Mouse (Mus musculus): ENCODE measurements at regions not wholly inside any gene's neighbourhood (a gene's known extent, or its start where the extent isn't known, plus 50 kb on each side); places are given as distances from the start of the nearest gene placed in this dataset.
A peak's percentile ranks its signal among the peaks of the same experiment; 100 is the strongest.

- peak; percentile 45; the same call in 1 of the 2 replicates for ATAC-seq (ENCODE audit: low read depth)
- no peak overlapping the region for H3K4me2 ChIP-seq (ENCODE audit: low read depth, low read length)
Measured at GRCm38 (mm10) chr12:54545821-54546608, 110.4 kb downstream of the Sptssa start.

GRCm38 (mm10) chr12:54538320-54538705 is 118.1 kb downstream of the Sptssa start:
- no peak overlapping the region for H3K4me3 ChIP-seq (ENCODE audit: low read length)
- H3K27ac ChIP-seq (ENCODE audit: low read length): peak overlapping the region; percentile 12; the same call in 1 of the 2 replicates
- no peak overlapping the region for H3K9ac ChIP-seq (ENCODE audit: low read length)
- H3K27me3 ChIP-seq (ENCODE audit: control insufficient read depth, insufficient read depth, low read depth, low read length): no peaks in the 10 kb centered on the region; the same call in 1 of the 2 replicates
- H3K36me3 ChIP-seq (ENCODE audit: control insufficient read depth, insufficient read depth, low read length): no peaks in the 10 kb centered on the region
- no peaks in the 10 kb centered on the region for H3K4me1 ChIP-seq (replicated peaks; ENCODE audit: control insufficient read depth, insufficient read depth, low read length)
- no peak overlapping the region for H3K4me2 ChIP-seq (ENCODE audit: low read depth, low read length)
- H3K9me3 ChIP-seq (ENCODE audit: control insufficient read depth, low read length): no peaks in the 10 kb centered on the region
- no peak for ATAC-seq (ENCODE audit: low read depth)
- WGBS: 62% methylated on average over 4 of the region's 4 CpGs

More at GRCm38 (mm10) chr12:54545821-54546608, 110.4 kb downstream of the Sptssa start:
- Histone ChIP-seq H3K4me1 (replicated peaks; ENCODE audit: control insufficient read depth, insufficient read depth, low read length) (no peaks in the 10 kb centered on the region), H3K9ac (ENCODE audit: low read length) (no peak overlapping the region), H3K27ac (ENCODE audit: low read length) (no peak overlapping the region), H3K4me3 (ENCODE audit: low read length) (no peak overlapping the region), H3K27me3 (ENCODE audit: control insufficient read depth, insufficient read depth, low read depth, low read length) (no peaks in the 10 kb centered on the region), H3K9me3 (ENCODE audit: control insufficient read depth, low read length) (no peaks in the 10 kb centered on the region), H3K36me3 (ENCODE audit: control insufficient read depth, insufficient read depth, low read length) (no peaks in the 10 kb centered on the region)
- WGBS: 46% methylated on average over 16 of the region's 16 CpGs

- Histone ChIP-seq H3K27ac (ENCODE audit: low read length) (peak overlapping the region; percentile 12; the same call in 1 of the 2 replicates), H3K4me1 (replicated peaks; ENCODE audit: control insufficient read depth, insufficient read depth, low read length) (no peaks in the 10 kb centered on the region), H3K36me3 (ENCODE audit: control insufficient read depth, insufficient read depth, low read length) (no peaks in the 10 kb centered on the region), H3K4me2 (ENCODE audit: low read depth, low read length) (no peak overlapping the region), H3K9ac (ENCODE audit: low read length) (no peak overlapping the region), H3K9me3 (ENCODE audit: control insufficient read depth, low read length) (no peaks in the 10 kb centered on the region), H3K4me3 (ENCODE audit: low read length) (no peak overlapping the region), H3K27me3 (ENCODE audit: control insufficient read depth, insufficient read depth, low read depth, low read length) (no peaks in the 10 kb centered on the region; the same call in 1 of the 2 replicates)
- ATAC-seq (ENCODE audit: low read depth): peak; percentile 62; the same call in 1 of the 2 replicates
- 62% methylated on average over 7 of the region's 7 CpGs for WGBS
Measured at GRCm38 (mm10) chr12:54537690-54538319, 118.6 kb downstream of the Sptssa start.

GRCm38 (mm10) chr12:54537022-54537421 is 119.4 kb downstream of the Sptssa start:
- Histone ChIP-seq H3K36me3 (ENCODE audit: control insufficient read depth, insufficient read depth, low read length) (no peaks in the 10 kb centered on the region), H3K4me2 (ENCODE audit: low read depth, low read length) (no peak overlapping the region), H3K27ac (ENCODE audit: low read length) (peak overlapping the region; percentile 44; the same call in 1 of the 2 replicates), H3K4me3 (ENCODE audit: low read length) (no peak overlapping the region), H3K9me3 (ENCODE audit: control insufficient read depth, low read length) (no peaks in the 10 kb centered on the region), H3K4me1 (replicated peaks; ENCODE audit: control insufficient read depth, insufficient read depth, low read length) (no peaks in the 10 kb centered on the region), H3K27me3 (ENCODE audit: control insufficient read depth, insufficient read depth, low read depth, low read length) (no peaks in the 10 kb centered on the region; the same call in 1 of the 2 replicates), H3K9ac (ENCODE audit: low read length) (no peak overlapping the region)
- ATAC-seq (ENCODE audit: low read depth): no peak
- 55% methylated on average over 7 of the region's 7 CpGs for WGBS

- 58% methylated on average over 6 of the region's 9 CpGs for WGBS
- H3K36me3 ChIP-seq (ENCODE audit: control insufficient read depth, insufficient read depth, low read length): no peaks in the 10 kb centered on the region
- no peak overlapping the region for H3K4me3 ChIP-seq (ENCODE audit: low read length)
- H3K9me3 ChIP-seq (ENCODE audit: control insufficient read depth, low read length): no peaks in the 10 kb centered on the region
- H3K9ac ChIP-seq (ENCODE audit: low read length): no peak overlapping the region
- no peak overlapping the region for H3K4me2 ChIP-seq (ENCODE audit: low read depth, low read length)
- H3K27me3 ChIP-seq (ENCODE audit: control insufficient read depth, insufficient read depth, low read depth, low read length): no peaks in the 10 kb centered on the region; the same call in 1 of the 2 replicates
- no peak for ATAC-seq (ENCODE audit: low read depth)
- H3K27ac ChIP-seq (ENCODE audit: low read length): no peak overlapping the region
- H3K4me1 ChIP-seq (replicated peaks; ENCODE audit: control insufficient read depth, insufficient read depth, low read length): no peaks in the 10 kb centered on the region
Measured at GRCm38 (mm10) chr12:54535556-54536516, 120.5 kb downstream of the Sptssa start.

GRCm38 (mm10) chr12:54534910-54535309 is 121.5 kb downstream of the Sptssa start:
- no peaks in the 10 kb centered on the region for H3K9me3 ChIP-seq (ENCODE audit: control insufficient read depth, low read length)
- no peak overlapping the region for H3K4me2 ChIP-seq (ENCODE audit: low read depth, low read length)
- WGBS: 45% methylated on average over 7 of the region's 7 CpGs
- H3K36me3 ChIP-seq (ENCODE audit: control insufficient read depth, insufficient read depth, low read length): no peaks in the 10 kb centered on the region
- no peak overlapping the region for H3K4me3 ChIP-seq (ENCODE audit: low read length)
- H3K4me1 ChIP-seq (replicated peaks; ENCODE audit: control insufficient read depth, insufficient read depth, low read length): no peaks in the 10 kb centered on the region
- H3K9ac ChIP-seq (ENCODE audit: low read length): no peak overlapping the region
- no peaks in the 10 kb centered on the region; the same call in 1 of the 2 replicates for H3K27me3 ChIP-seq (ENCODE audit: control insufficient read depth, insufficient read depth, low read depth, low read length)
- H3K27ac ChIP-seq (ENCODE audit: low read length): no peak overlapping the region
- ATAC-seq (ENCODE audit: low read depth): no peak

GRCm38 (mm10) chr12:54533134-54533533 is 123.2 kb downstream of the Sptssa start:
- no peak overlapping the region for H3K4me3 ChIP-seq (ENCODE audit: low read length)
- H3K4me1 ChIP-seq (replicated peaks; ENCODE audit: control insufficient read depth, insufficient read depth, low read length): no peaks in the 10 kb centered on the region
- no peaks in the 10 kb centered on the region; the same call in 1 of the 2 replicates for H3K27me3 ChIP-seq (ENCODE audit: control insufficient read depth, insufficient read depth, low read depth, low read length)
- no peak overlapping the region for H3K27ac ChIP-seq (ENCODE audit: low read length)
- no peak overlapping the region for H3K9ac ChIP-seq (ENCODE audit: low read length)
- WGBS: 39% methylated on average over 5 of the region's 5 CpGs
- H3K36me3 ChIP-seq (ENCODE audit: control insufficient read depth, insufficient read depth, low read length): no peaks in the 10 kb centered on the region
- H3K4me2 ChIP-seq (ENCODE audit: low read depth, low read length): no peak overlapping the region
- ATAC-seq (ENCODE audit: low read depth): peak; percentile 64; the same call in 1 of the 2 replicates
- H3K9me3 ChIP-seq (ENCODE audit: control insufficient read depth, low read length): no peaks in the 10 kb centered on the region

GRCm38 (mm10) chr12:54532062-54532461 is 124.3 kb downstream of the Sptssa start:
- H3K4me3 ChIP-seq (ENCODE audit: low read length): no peak overlapping the region
- no peaks in the 10 kb centered on the region; the same call in 1 of the 2 replicates for H3K27me3 ChIP-seq (ENCODE audit: control insufficient read depth, insufficient read depth, low read depth, low read length)
- H3K4me1 ChIP-seq (replicated peaks; ENCODE audit: control insufficient read depth, insufficient read depth, low read length): no peaks in the 10 kb centered on the region
- no peak overlapping the region for H3K9ac ChIP-seq (ENCODE audit: low read length)
- no peaks in the 10 kb centered on the region; the same call in 1 of the 2 replicates for H3K9me3 ChIP-seq (ENCODE audit: control insufficient read depth, low read length)
- no peak overlapping the region for H3K4me2 ChIP-seq (ENCODE audit: low read depth, low read length)
- H3K36me3 ChIP-seq (ENCODE audit: control insufficient read depth, insufficient read depth, low read length): no peaks in the 10 kb centered on the region
- ATAC-seq (ENCODE audit: low read depth): no peak
- no peak overlapping the region for H3K27ac ChIP-seq (ENCODE audit: low read length)
- WGBS: 80% methylated on average over 8 of the region's 8 CpGs

All from lung, embryonic 16.5 days (tissue).